Mouse (Mus musculus) erythroid progenitor cell, adult 5-6 weeks (primary cell): ENCODE measurements around the gene Mrps17. TPM values are rescaled to one million over a fixed set of nuclear protein-coding genes. Genes with fewer than 3 reads are reported as not detected.

Experiments
- ATAC-seq: replicated peaks from 2 replicates; pipeline ENCODE4 v1.8.0; 2016; ENCODE audit warnings: moderate number of reproducible peaks, mild to moderate bottlenecking, moderate TSS enrichment, inconsistent platforms; ENCODE audit not compliant: poor library complexity, low FRiP score, severe bottlenecking
- total RNA-seq, 2 experiments: library from RNA; stranded (forward) in 1 of 2; stranded (reverse) in 1 of 2; fragments of 150-400 nt in 1 of 2; fragments of 186-747, 209-891 nt in 1 of 2; gene quantifications; 2 replicates each; pipeline versions ENCODE4 v1.2.3 to v1.2.4; 2015 to 2017; ENCODE audit warnings: low replicate concordance in 2 of 2

The Mrps17 gene
- total RNA-seq, 2 experiments from 2014 or later, result 45.7 to 54.9 TPM

- peak; percentile 76 for ATAC-seq
These were observed 15.0 kb downstream of the Mrps17 start for GRCm38 (mm10) chr5:129730344-129730743.

- ATAC-seq, result no peak
These were observed 15.7 kb downstream of the Mrps17 start for GRCm38 (mm10) chr5:129731021-129731420.

- ATAC-seq, result no peak
These were observed 25.7 kb downstream of the Mrps17 start for GRCm38 (mm10) chr5:129740976-129741375.

- ATAC-seq, result no peak
These were observed 27.7 kb downstream of the Mrps17 start for GRCm38 (mm10) chr5:129742903-129743488.

GRCm38 (mm10) chr5:129744050-129744449 is 28.8 kb downstream of the Mrps17 start:
- no peak for ATAC-seq

GRCm38 (mm10) chr5:129756886-129757285 is 41.6 kb downstream of the Mrps17 start:
- ATAC-seq, result no peak

GRCm38 (mm10) chr5:129759929-129760480 is 44.7 kb downstream of the Mrps17 start:
- no peak for ATAC-seq

GRCm38 (mm10) chr5:129761865-129762540 is 46.7 kb downstream of the Mrps17 start:
- no peak for ATAC-seq

GRCm38 (mm10) chr5:129770443-129771355 is 55.4 kb downstream of the Mrps17 start:
- ATAC-seq, result no peak

Other genes with a start within 250 kb of the Mrps17 start
- 79.3 and 158 TPM in 2 replicates for gene Sfswap, start 214.3 kb upstream of the Mrps17 start, total RNA-seq (2015; ENCODE audit: low replicate concordance)
- 140 and 149 TPM in 2 replicates for gene Sfswap, start 214.3 kb upstream of the Mrps17 start, total RNA-seq (2017; ENCODE audit: low replicate concordance)
- not detected in 2 replicates for gene Mmp17, start 131.3 kb upstream of the Mrps17 start, total RNA-seq (2015; ENCODE audit: low replicate concordance)
- not detected in 2 replicates for gene Mmp17, start 131.3 kb upstream of the Mrps17 start, total RNA-seq (2017; ENCODE audit: low replicate concordance)
- 1.3 TPM in 1 of 2 replicates, not detected in the other for gene Zfp11, start 45.4 kb upstream of the Mrps17 start, total RNA-seq (2015; ENCODE audit: low replicate concordance)
- 0.08 and 0.26 TPM in 2 replicates for gene Zfp11, start 45.4 kb upstream of the Mrps17 start, total RNA-seq (2017; ENCODE audit: low replicate concordance)
- not detected in 2 replicates for gene Sept14, start 7.0 kb upstream of the Mrps17 start, total RNA-seq (2015; ENCODE audit: low replicate concordance)
- gene Sept14, start 7.0 kb upstream of the Mrps17 start, total RNA-seq (2017; ENCODE audit: low replicate concordance), result not detected in 2 replicates
- gene Nipsnap2, start 9.6 kb downstream of the Mrps17 start, total RNA-seq (2015; ENCODE audit: low replicate concordance), result 9.7 and 13.8 TPM in 2 replicates
- gene Nipsnap2, start 9.6 kb downstream of the Mrps17 start, total RNA-seq (2017; ENCODE audit: low replicate concordance), result 1.7 and 14.9 TPM in 2 replicates
- 18.0 and 24.7 TPM in 2 replicates for gene Psph, start 72.0 kb downstream of the Mrps17 start, total RNA-seq (2015; ENCODE audit: low replicate concordance)
- gene Psph, start 72.0 kb downstream of the Mrps17 start, total RNA-seq (2017; ENCODE audit: low replicate concordance), result 1.9 and 16.4 TPM in 2 replicates
- gene Sumf2, start 131.5 kb downstream of the Mrps17 start, total RNA-seq (2015; ENCODE audit: low replicate concordance), result 1.8 and 14.7 TPM in 2 replicates
- 6.7 TPM in 1 of 2 replicates, not detected in the other for gene Sumf2, start 131.5 kb downstream of the Mrps17 start, total RNA-seq (2017; ENCODE audit: low replicate concordance)
- 111 and 174 TPM in 2 replicates for gene Chchd2, start 172.0 kb downstream of the Mrps17 start, total RNA-seq (2015; ENCODE audit: low replicate concordance)
- gene Chchd2, start 172.0 kb downstream of the Mrps17 start, total RNA-seq (2017; ENCODE audit: low replicate concordance), result 57.6 and 102 TPM in 2 replicates
- 3.4 TPM in 1 of 2 replicates, not detected in the other for gene Zbed5, start 180.2 kb downstream of the Mrps17 start, total RNA-seq (2015; ENCODE audit: low replicate concordance)
- 0.51 TPM in 1 of 2 replicates, not detected in the other for gene Zbed5, start 180.2 kb downstream of the Mrps17 start, total RNA-seq (2017; ENCODE audit: low replicate concordance)
- not detected in 2 replicates for gene Phkg1, start 183.1 kb downstream of the Mrps17 start, total RNA-seq (2015; ENCODE audit: low replicate concordance)
- gene Phkg1, start 183.1 kb downstream of the Mrps17 start, total RNA-seq (2017; ENCODE audit: low replicate concordance), result 0.61 TPM in 1 of 2 replicates, not detected in the other
- not detected in 2 replicates for gene Nupr1l, start 193.0 kb downstream of the Mrps17 start, total RNA-seq (2015; ENCODE audit: low replicate concordance)
- gene Nupr1l, start 193.0 kb downstream of the Mrps17 start, total RNA-seq (2017; ENCODE audit: low replicate concordance), result 0.64 TPM in 1 of 2 replicates, not detected in the other
- 54.4 and 69.6 TPM in 2 replicates for gene Vkorc1l1, start 226.5 kb downstream of the Mrps17 start, total RNA-seq (2015; ENCODE audit: low replicate concordance)
- gene Vkorc1l1, start 226.5 kb downstream of the Mrps17 start, total RNA-seq (2017; ENCODE audit: low replicate concordance), result 37.9 and 60.2 TPM in 2 replicates